1 mouse cellular context compared by ENCODE assay signal in genomic region chr13:76017465-76017864, GRCm38 (mm10).
A peak's percentile ranks its signal among the peaks of the same experiment; 100 is the strongest.
TF ChIP-seq lines count a peak whose summit lies in the region.

No protein-coding gene starts in this region.

TF ChIP-seq in MEL, 35 proteins besides CTCF, POLR2A, EP300 and RAD21 (continued from another document):
- TF ChIP-seq USF1 (IDR thresholded peaks at IDR 0.05; ENCODE audit: low read depth, low read length), result no peak
- TF ChIP-seq TAL1 (IDR thresholded peaks at IDR 0.05; ENCODE audit: low read length), result peak; percentile 53
- TF ChIP-seq MAX (IDR thresholded peaks at IDR 0.05; ENCODE audit: low read length), result no peak
- TF ChIP-seq NRF1 (IDR thresholded peaks at IDR 0.05; ENCODE audit: insufficient read depth, low read depth, low read length, poor library complexity, severe bottlenecking), result no peak
- TF ChIP-seq GATA1 (IDR thresholded peaks at IDR 0.05; ENCODE audit: low read depth, low read length), result peak; percentile 98
- no peak for TF ChIP-seq UBTF (IDR thresholded peaks at IDR 0.05; ENCODE audit: borderline replicate concordance, insufficient read depth, low read depth, low read length)
- TF ChIP-seq ZC3H11A (IDR thresholded peaks at IDR 0.05; ENCODE audit: low read depth, low read length), result no peak
- peak; percentile 21; the same call in 1 of the 2 replicates for TF ChIP-seq MAFK (IDR thresholded peaks at IDR 0.05; ENCODE audit: borderline replicate concordance, low read depth, low read length)
- TF ChIP-seq RCOR1 (IDR thresholded peaks at IDR 0.05; ENCODE audit: low read depth, low read length), result peak; percentile 55; the same call in 1 of the 2 replicates
- TF ChIP-seq MEF2A (IDR thresholded peaks at IDR 0.05; ENCODE audit: extremely low read depth, insufficient replicate concordance, low read depth, low read length, poor library complexity, severe bottlenecking), result no peak
- peak; percentile 87 for TF ChIP-seq SIN3A (IDR thresholded peaks at IDR 0.05; ENCODE audit: low read length)
- TF ChIP-seq POLR2AphosphoS5 (IDR thresholded peaks at IDR 0.05; ENCODE audit: borderline replicate concordance, low read depth, low read length), result no peak
- peak; percentile 73 for TF ChIP-seq NELFE (IDR thresholded peaks at IDR 0.05; ENCODE audit: low read depth, low read length)
- no peak for TF ChIP-seq ELF1 (IDR thresholded peaks at IDR 0.05; ENCODE audit: low read depth, low read length)
- TF ChIP-seq MYB (IDR thresholded peaks at IDR 0.05; ENCODE audit: low read depth, low read length), result no peak
- peak; percentile 97 for TF ChIP-seq TBP (IDR thresholded peaks at IDR 0.05; ENCODE audit: low read depth, low read length)
- no peak for TF ChIP-seq E2F4 (IDR thresholded peaks at IDR 0.05; ENCODE audit: borderline replicate concordance, low read depth, low read length)
- TF ChIP-seq USF2 (IDR thresholded peaks at IDR 0.05; ENCODE audit: borderline replicate concordance in 1 of 2, insufficient read depth in 1 of 2, low read depth in 1 of 2, low read length in 2 of 2), result no peak
- peak; percentile 85 for TF ChIP-seq MXI1 (IDR thresholded peaks at IDR 0.05; ENCODE audit: low read depth, low read length)
- no peak for TF ChIP-seq SMC3 (IDR thresholded peaks at IDR 0.05; ENCODE audit: low read depth, low read length)
TF ChIP-seq in MEL: peak in this region for 16.
